Mouse (Mus musculus) cortical plate, adult 2 months (tissue): ENCODE measurements around the gene Gm5475.

Experiments used
- CTCF ChIP-seq: fragments of 200-500 bp; IDR thresholded peaks from 2 replicates; pipeline ENCODE4 v1.5.1; 2011; ENCODE audit warnings: mild to moderate bottlenecking, control low read depth, low read length; ENCODE audit not compliant: insufficient read depth; ENCODE audit errors: extremely low read depth
- POLR2A ChIP-seq: fragments of 200-500 bp; IDR thresholded peaks from 2 replicates; pipeline ENCODE4 v1.6.1; 2011; ENCODE audit warnings: mild to moderate bottlenecking, low read length, control low read depth; ENCODE audit not compliant: insufficient read depth; ENCODE audit errors: extremely low read depth

DNA sequence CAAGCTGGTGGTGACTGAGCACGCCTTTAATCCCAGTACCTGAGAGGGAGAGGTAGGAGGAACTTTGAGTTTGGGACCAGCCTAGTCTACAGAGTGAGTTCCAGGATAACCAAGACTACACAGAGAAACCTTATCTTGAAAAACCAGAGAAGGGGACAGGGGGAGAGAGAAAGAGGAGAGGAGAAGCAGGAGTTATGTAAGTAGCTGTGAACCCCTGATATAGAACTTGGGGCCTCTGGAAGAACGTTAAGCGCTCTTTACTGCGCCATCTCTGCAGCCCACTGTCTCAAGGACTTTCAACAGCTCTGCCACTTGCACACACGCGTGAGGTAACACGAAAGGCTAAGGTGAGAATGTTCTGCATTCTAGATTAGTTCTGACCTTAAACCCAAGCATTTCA lies 30.3 kb upstream of the Gm5475 start:
- TF ChIP-seq POLR2A (no peak), CTCF (no peak)
